Mouse (Mus musculus) erythroblast, embryonic 14.5 days (primary cell): ENCODE data around the gene Gm525.

Experiments
- GATA1 ChIP-seq: IDR thresholded peaks from 2 replicates; pipeline ENCODE4 v1.6.1; 2012; ENCODE audit warnings: low read length, inconsistent platforms, mixed read lengths
- TAL1 ChIP-seq: IDR thresholded peaks from 3 replicates; pipeline ENCODE4 v1.6.1; 2012; ENCODE audit warnings: low read length, inconsistent platforms, mixed read lengths

- TF ChIP-seq GATA1: no peak
- no peak for TF ChIP-seq TAL1
Measured at GRCm38 (mm10) chr11:89092714-89093113, 19.1 kb downstream of the Gm525 start.
